Mouse (Mus musculus): ENCODE results near the gene Fam243. TPM values are rescaled to one million over a fixed set of nuclear protein-coding genes. Genes with fewer than 3 reads are reported as not detected.

Gene Fam243
- polyA plus RNA-seq, 1 experiment, result not detected

- H3K27ac ChIP-seq (ENCODE audit: insufficient read depth, low read depth, low read length), result no peak overlapping the region
- H3K4me3 ChIP-seq (ENCODE audit: insufficient read depth, low read depth, low read length), result no peak overlapping the region
- TF ChIP-seq POLR2A (IDR thresholded peaks at IDR 0.05; ENCODE audit: insufficient read depth, low read depth, low read length), result no peak
- TF ChIP-seq CTCF (IDR thresholded peaks at IDR 0.05; ENCODE audit: insufficient read depth, low read depth, low read length), result no peak
- H3K4me1 ChIP-seq (ENCODE audit: control insufficient read depth, insufficient read depth, low read length), result no peaks in the 10 kb centered on the region
- 48% methylated on average over 4 of the region's 4 CpGs for WGBS
Measured at GRCm38 (mm10) chr16:92309126-92309525, 12.1 kb downstream of the Fam243 start.

- TF ChIP-seq POLR2A (IDR thresholded peaks at IDR 0.05; ENCODE audit: insufficient read depth, low read depth, low read length) (no peak), CTCF (IDR thresholded peaks at IDR 0.05; ENCODE audit: insufficient read depth, low read depth, low read length) (no peak)
- Histone ChIP-seq H3K27ac (ENCODE audit: insufficient read depth, low read depth, low read length) (no peak overlapping the region), H3K4me3 (ENCODE audit: insufficient read depth, low read depth, low read length) (no peak overlapping the region), H3K4me1 (ENCODE audit: control insufficient read depth, insufficient read depth, low read length) (no peaks in the 10 kb centered on the region)
- 69% methylated on average over 3 of the region's 3 CpGs for WGBS
Measured at GRCm38 (mm10) chr16:92307947-92308346, 13.3 kb downstream of the Fam243 start.

- TF ChIP-seq POLR2A (IDR thresholded peaks at IDR 0.05; ENCODE audit: insufficient read depth, low read depth, low read length), result no peak
- TF ChIP-seq CTCF (IDR thresholded peaks at IDR 0.05; ENCODE audit: insufficient read depth, low read depth, low read length), result no peak
- Histone ChIP-seq H3K4me1 (ENCODE audit: control insufficient read depth, insufficient read depth, low read length) (peaks cover 10% of the 10 kb centered on the region), H3K4me3 (ENCODE audit: insufficient read depth, low read depth, low read length) (no peak overlapping the region), H3K27ac (ENCODE audit: insufficient read depth, low read depth, low read length) (no peak overlapping the region)
- WGBS, result 96% methylated on average over 2 of the region's 2 CpGs
Measured at GRCm38 (mm10) chr16:92305519-92305918, 15.7 kb downstream of the Fam243 start.

GRCm38 (mm10) chr16:92302506-92302905 is 18.7 kb downstream of the Fam243 start:
- Histone ChIP-seq H3K4me3 (ENCODE audit: insufficient read depth, low read depth, low read length) (peak overlapping the region; percentile 14), H3K27ac (ENCODE audit: insufficient read depth, low read depth, low read length) (peak overlapping the region; percentile 37; the same call in 1 of the 2 replicates), H3K4me1 (ENCODE audit: control insufficient read depth, insufficient read depth, low read length) (peaks cover 11% of the 10 kb centered on the region)
- WGBS, result 53% methylated on average over 5 of the region's 5 CpGs
- no peak for TF ChIP-seq CTCF (IDR thresholded peaks at IDR 0.05; ENCODE audit: insufficient read depth, low read depth, low read length)
- TF ChIP-seq POLR2A (IDR thresholded peaks at IDR 0.05; ENCODE audit: insufficient read depth, low read depth, low read length), result no peak

GRCm38 (mm10) chr16:92301989-92302388 is 19.3 kb downstream of the Fam243 start:
- 16% methylated on average over 5 of the region's 5 CpGs for WGBS
- Histone ChIP-seq H3K27ac (ENCODE audit: insufficient read depth, low read depth, low read length) (peak overlapping the region; percentile 37; the same call in 1 of the 2 replicates), H3K4me3 (ENCODE audit: insufficient read depth, low read depth, low read length) (peak overlapping the region; percentile 72), H3K4me1 (ENCODE audit: control insufficient read depth, insufficient read depth, low read length) (peaks cover 11% of the 10 kb centered on the region)
- TF ChIP-seq CTCF (IDR thresholded peaks at IDR 0.05; ENCODE audit: insufficient read depth, low read depth, low read length), result no peak
- TF ChIP-seq POLR2A (IDR thresholded peaks at IDR 0.05; ENCODE audit: insufficient read depth, low read depth, low read length), result no peak

GRCm38 (mm10) chr16:92301412-92301806 is 19.8 kb downstream of the Fam243 start:
- TF ChIP-seq CTCF (IDR thresholded peaks at IDR 0.05; ENCODE audit: insufficient read depth, low read depth, low read length), result no peak
- no peak; the same call in 1 of the 2 replicates for TF ChIP-seq POLR2A (IDR thresholded peaks at IDR 0.05; ENCODE audit: insufficient read depth, low read depth, low read length)
- Histone ChIP-seq H3K27ac (ENCODE audit: insufficient read depth, low read depth, low read length) (0 out of 2 replicates have a peak overlapping the region, but pooled peaks have one; percentile 30), H3K4me1 (ENCODE audit: control insufficient read depth, insufficient read depth, low read length) (peaks cover 11% of the 10 kb centered on the region), H3K4me3 (ENCODE audit: insufficient read depth, low read depth, low read length) (peak overlapping the region; percentile 72)
- under 1% methylated on average over 12 of the region's 12 CpGs for WGBS

- H3K4me3 ChIP-seq (ENCODE audit: insufficient read depth, low read depth, low read length), result peak within 1 kb of the TSS; percentile 72
- no peak for TF ChIP-seq CTCF (IDR thresholded peaks at IDR 0.05; ENCODE audit: insufficient read depth, low read depth, low read length)
- peak; percentile 84 for TF ChIP-seq POLR2A (IDR thresholded peaks at IDR 0.05; ENCODE audit: insufficient read depth, low read depth, low read length)
- peak within 1 kb of the TSS; percentile 56 for H3K27ac ChIP-seq (ENCODE audit: insufficient read depth, low read depth, low read length)
- 4% methylated on average over 32 of the region's 32 CpGs for WGBS
- peaks cover 11% of the 10 kb centered on the region for H3K4me1 ChIP-seq (ENCODE audit: control insufficient read depth, insufficient read depth, low read length)
Measured at GRCm38 (mm10) chr16:92300649-92301411, 20.4 kb downstream of the Fam243 start, which contains the start of gene Smim11. Smim11 (plus strand) TSS chr16:92301286.

GRCm38 (mm10) chr16:92295328-92295727 is 25.9 kb downstream of the Fam243 start:
- 82% methylated on average over 2 of the region's 2 CpGs for WGBS
- no peak overlapping the region for H3K4me3 ChIP-seq (ENCODE audit: insufficient read depth, low read depth, low read length)
- no peak overlapping the region for H3K27ac ChIP-seq (ENCODE audit: insufficient read depth, low read depth, low read length)
- no peaks in the 10 kb centered on the region for H3K4me1 ChIP-seq (ENCODE audit: control insufficient read depth, insufficient read depth, low read length)
- TF ChIP-seq POLR2A (IDR thresholded peaks at IDR 0.05; ENCODE audit: insufficient read depth, low read depth, low read length) (no peak), CTCF (IDR thresholded peaks at IDR 0.05; ENCODE audit: insufficient read depth, low read depth, low read length) (no peak)

- WGBS, result 34% methylated on average over 12 of the region's 12 CpGs
- TF ChIP-seq POLR2A (IDR thresholded peaks at IDR 0.05; ENCODE audit: insufficient read depth, low read depth, low read length) (no peak), CTCF (IDR thresholded peaks at IDR 0.05; ENCODE audit: insufficient read depth, low read depth, low read length) (no peak)
- Histone ChIP-seq H3K4me1 (ENCODE audit: control insufficient read depth, insufficient read depth, low read length) (no peaks in the 10 kb centered on the region), H3K27ac (ENCODE audit: insufficient read depth, low read depth, low read length) (no peak overlapping the region), H3K4me3 (ENCODE audit: insufficient read depth, low read depth, low read length) (no peak overlapping the region)
Measured at GRCm38 (mm10) chr16:92294267-92294970, 26.8 kb downstream of the Fam243 start.
